Mouse (Mus musculus) intestine, embryonic 14.5 days (tissue): ENCODE results near the gene Ms4a15. TPM values are rescaled to one million over a fixed set of nuclear protein-coding genes. Genes with fewer than 3 reads are reported as not detected.

Experiments
- ATAC-seq: fragments of 200-750 bp; cut with Nextera tagmentation; replicated peaks from 2 replicates; pipeline ENCODE4 v1.8.0; 2017; ENCODE audit warnings: low read depth, moderate number of reproducible peaks, moderate TSS enrichment, moderate library complexity; ENCODE audit not compliant: low FRiP score, low TSS enrichment
- DNase-seq: peaks from one replicate; pipeline ENCODE4 v3.0.0-alpha.2; 2018; ENCODE audit warnings: low spot score
- H3K27ac ChIP-seq: fragments of 300-500 bp; sonication (generic); 2 replicates; pipeline ENCODE4 v1.5.1; 2014; ENCODE audit warnings: low read depth, mild to moderate bottlenecking, control low read depth
- H3K27me3 ChIP-seq: fragments of 300-500 bp; sonication (generic); replicated peaks from 2 replicates; pipeline ENCODE4 v1.6.1; 2014; ENCODE audit warnings: low read length, control low read depth; ENCODE audit not compliant: control insufficient read depth, insufficient read depth
- H3K36me3 ChIP-seq: fragments of 300-500 bp; sonication (generic); 2 replicates; pipeline ENCODE4 v1.6.1; 2014; ENCODE audit warnings: low read length, control low read depth; ENCODE audit not compliant: control insufficient read depth, insufficient read depth
- H3K4me1 ChIP-seq: fragments of 300-500 bp; sonication (generic); replicated peaks from 2 replicates; pipeline ENCODE4 v1.6.1; 2014; ENCODE audit warnings: low read length, control low read depth, mixed read lengths; ENCODE audit not compliant: control insufficient read depth, insufficient read depth
- H3K4me2 ChIP-seq: fragments of 300-500 bp; sonication (generic); 2 replicates; pipeline ENCODE4 v1.6.1; 2014; ENCODE audit warnings: low read length
- H3K4me3 ChIP-seq: fragments of 300-500 bp; sonication (generic); 2 replicates; pipeline ENCODE4 v1.5.1; 2014; ENCODE audit warnings: low read depth, low read length, control low read depth, mixed read lengths
- H3K9ac ChIP-seq: fragments of 300-500 bp; sonication (generic); 2 replicates; pipeline ENCODE4 v1.6.1; 2014; ENCODE audit warnings: mild to moderate bottlenecking, low read length
- H3K9me3 ChIP-seq: fragments of 300-500 bp; sonication (generic); 2 replicates; pipeline ENCODE4 v1.6.1; 2016; ENCODE audit warnings: low read length, control low read depth; ENCODE audit not compliant: control insufficient read depth
- WGBS: fragments of 180-500 bp; shearing (Covaris S2); extraction: QIAGEN DNeasy Blood & Tissue Kit; methylation state at CpG from one replicate; pipeline ENCODE4 v1.1.7; 2014; 5-methylcytosine and 5-hydroxymethylcytosine counted together
- polyA plus RNA-seq: library from polyadenylated mRNA; unstranded; fragments of >200 nt; fragmentation: Nextera tagmentation; extraction: Ambion mirVana; gene quantifications from 2 replicates; pipeline ENCODE4 v1.2.1, GENCODE M21; 2014

Gene Ms4a15
- polyA plus RNA-seq, 1 experiment from 2014 or later = 0.34 TPM

DNA sequence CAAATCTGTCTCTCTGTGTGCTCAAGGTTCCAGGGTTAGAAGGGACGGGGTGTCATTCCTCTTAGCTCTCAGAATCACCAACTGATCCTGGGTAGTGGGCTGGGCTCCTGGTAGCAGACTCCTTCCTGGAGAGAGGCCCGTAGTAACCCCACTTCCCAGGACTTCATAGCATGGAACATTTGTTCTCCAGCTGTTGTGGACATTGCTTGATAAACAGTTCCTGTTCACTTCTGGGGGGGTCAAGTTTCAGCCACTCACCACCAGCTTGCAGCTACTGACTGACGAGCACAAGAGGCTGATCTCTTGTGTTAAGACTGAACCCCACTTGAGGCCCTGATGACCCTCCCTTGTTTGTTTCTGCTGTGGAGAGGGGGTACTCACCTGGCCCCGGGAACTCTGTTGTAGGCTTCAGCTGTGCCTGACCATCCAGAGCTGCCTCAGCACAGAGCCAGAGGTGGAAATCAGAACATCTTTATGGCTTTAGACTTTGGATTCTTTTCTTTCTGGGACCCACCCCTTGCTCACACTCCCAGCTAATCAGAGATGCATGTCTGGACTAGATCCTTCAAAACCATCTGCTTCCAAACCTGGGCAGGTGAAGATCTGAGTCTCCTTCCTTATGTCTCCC lies 18.7 kb downstream of the Ms4a15 start, which contains the start of gene Ms4a10:
Ms4a10 (minus strand) TSS at position 433 of the 628 bp plus-strand sequence.
- Histone ChIP-seq H3K4me2 (peak within 1 kb of the TSS; percentile 20), H3K4me3 (no peak within 1 kb of the TSS; the same call in 1 of the 2 replicates), H3K27ac (peak within 1 kb of the TSS; percentile 79), H3K4me1 (peaks cover 20% of the 10 kb centered on the region), H3K9ac (no peak within 1 kb of the TSS), H3K27me3 (no peaks in the 10 kb centered on the region), H3K36me3 (no peaks in the 10 kb centered on the region), H3K9me3 (no peaks in the 10 kb centered on the region; the same call in 1 of the 2 replicates)
- ATAC-seq (peak; percentile 53), DNase-seq (no peak)
- 14% methylated on average over 4 of the region's 4 CpGs for WGBS

DNA sequence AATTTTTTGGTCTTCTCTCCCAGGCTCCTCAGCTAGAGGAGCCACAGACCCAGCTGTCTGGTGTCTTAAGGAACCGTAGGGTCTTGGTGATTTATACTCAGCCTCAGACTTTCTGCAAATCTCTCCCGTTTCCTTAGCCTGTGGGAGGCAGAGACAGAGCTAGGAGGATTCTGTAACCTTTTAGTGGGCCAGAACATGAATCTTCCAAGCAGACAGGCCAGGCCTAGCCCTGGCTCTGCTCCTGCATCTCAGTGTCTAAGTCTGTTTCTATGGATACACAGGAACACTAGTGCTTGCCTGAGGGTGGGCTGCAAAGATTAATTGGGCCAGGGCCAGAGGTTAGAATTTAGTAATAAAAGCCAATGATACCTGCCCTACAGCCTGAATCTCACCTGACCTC lies 19.9 kb downstream of the Ms4a15 start:
- WGBS = 39% methylated on average over 2 of the region's 2 CpGs
- H3K9me3 ChIP-seq = no peaks in the 10 kb centered on the region; the same call in 1 of the 2 replicates
- H3K27ac ChIP-seq = peak overlapping the region; percentile 79
- H3K27me3 ChIP-seq = no peaks in the 10 kb centered on the region
- peak; percentile 36; the same call in 1 of the 2 replicates for ATAC-seq
- peaks cover 20% of the 10 kb centered on the region for H3K4me1 ChIP-seq
- DNase-seq = no peak
- no peak overlapping the region for H3K4me3 ChIP-seq
- no peak overlapping the region for H3K4me2 ChIP-seq
- H3K36me3 ChIP-seq = no peaks in the 10 kb centered on the region
- H3K9ac ChIP-seq = no peak overlapping the region

DNA sequence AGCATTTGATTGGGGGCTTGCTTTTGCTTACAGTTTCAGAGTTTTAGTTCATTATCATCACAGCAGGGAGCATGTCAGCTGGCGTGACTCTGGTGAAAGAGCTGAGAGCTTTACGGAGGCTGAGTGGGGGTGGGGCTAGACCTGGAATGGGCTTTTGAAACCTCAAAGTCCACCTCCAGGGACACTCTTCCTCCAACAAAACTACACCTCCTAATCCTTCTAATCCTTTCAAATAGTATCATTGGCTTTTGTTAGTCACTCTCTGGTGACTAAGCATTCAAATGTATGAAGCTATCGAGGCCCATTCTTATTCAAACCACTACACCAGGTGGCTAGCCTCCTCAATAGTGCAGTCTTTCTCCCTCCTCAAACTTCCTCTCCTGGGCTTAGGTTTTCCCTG lies 20.4 kb downstream of the Ms4a15 start:
- H3K36me3 ChIP-seq = no peaks in the 10 kb centered on the region
- no peak overlapping the region for H3K9ac ChIP-seq
- H3K4me1 ChIP-seq = peaks cover 20% of the 10 kb centered on the region
- H3K4me3 ChIP-seq = no peak overlapping the region
- DNase-seq (no peak), ATAC-seq (no peak)
- H3K27ac ChIP-seq = peak overlapping the region; percentile 79
- no peaks in the 10 kb centered on the region; the same call in 1 of the 2 replicates for H3K9me3 ChIP-seq
- no peaks in the 10 kb centered on the region for H3K27me3 ChIP-seq
- no peak overlapping the region for H3K4me2 ChIP-seq
- WGBS = 71% methylated on average over 3 of the region's 3 CpGs

DNA sequence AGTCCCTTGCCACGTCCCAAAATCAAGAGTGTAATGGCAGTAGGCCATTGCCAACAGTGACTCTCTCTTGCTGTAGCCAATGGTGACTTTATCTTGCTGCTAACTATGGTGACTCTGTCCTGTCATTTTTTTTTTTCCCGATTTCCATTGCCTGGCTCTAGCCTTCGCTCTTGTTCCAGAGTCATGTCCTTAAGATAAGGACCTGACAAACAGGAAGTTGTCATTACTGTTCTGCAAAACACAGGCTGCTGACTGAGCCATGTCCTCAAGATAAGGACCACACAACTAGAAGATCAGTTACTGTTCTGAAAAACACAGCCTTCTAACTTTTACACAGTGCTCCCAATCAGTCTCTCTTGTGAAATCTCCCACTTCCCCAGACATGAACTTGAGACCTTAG lies 22.6 kb downstream of the Ms4a15 start:
- no peak for ATAC-seq
- no peak for DNase-seq
- Histone ChIP-seq H3K4me2 (no peak overlapping the region), H3K9ac (no peak overlapping the region), H3K27me3 (no peaks in the 10 kb centered on the region), H3K27ac (no peak overlapping the region), H3K4me3 (no peak overlapping the region), H3K9me3 (no peaks in the 10 kb centered on the region; the same call in 1 of the 2 replicates), H3K36me3 (no peaks in the 10 kb centered on the region), H3K4me1 (peaks cover 20% of the 10 kb centered on the region)
- WGBS = 77% methylated on average over 3 of the region's 3 CpGs

DNA sequence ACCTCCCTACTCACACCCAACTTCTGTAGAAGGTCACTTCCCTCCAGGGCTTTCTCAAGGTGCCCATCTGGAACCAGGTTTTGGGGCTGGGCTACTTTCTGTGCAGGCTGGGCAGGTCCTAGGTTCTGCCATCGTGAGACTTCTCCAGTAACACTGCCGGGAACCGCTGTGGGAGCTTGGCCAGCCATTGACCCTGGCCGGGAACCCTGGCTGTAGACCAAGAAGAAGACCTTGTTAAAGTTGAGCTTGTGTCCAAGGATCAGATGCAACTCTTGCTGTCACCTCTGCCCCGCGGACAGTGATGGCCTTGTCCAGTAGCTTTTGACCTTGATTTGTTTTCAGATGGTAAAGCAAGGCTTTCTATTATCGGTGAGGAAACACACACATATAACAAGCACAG lies 24.5 kb downstream of the Ms4a15 start:
- H3K4me3 ChIP-seq = no peak overlapping the region
- H3K9me3 ChIP-seq = no peaks in the 10 kb centered on the region; the same call in 1 of the 2 replicates
- peaks cover 4% of the 10 kb centered on the region for H3K4me1 ChIP-seq
- DNase-seq (no peak), ATAC-seq (no peak)
- H3K36me3 ChIP-seq = no peaks in the 10 kb centered on the region
- H3K27ac ChIP-seq = no peak overlapping the region
- H3K27me3 ChIP-seq = no peaks in the 10 kb centered on the region
- 96% methylated on average over 7 of the region's 7 CpGs for WGBS
- H3K9ac ChIP-seq = no peak overlapping the region
- no peak overlapping the region for H3K4me2 ChIP-seq

DNA sequence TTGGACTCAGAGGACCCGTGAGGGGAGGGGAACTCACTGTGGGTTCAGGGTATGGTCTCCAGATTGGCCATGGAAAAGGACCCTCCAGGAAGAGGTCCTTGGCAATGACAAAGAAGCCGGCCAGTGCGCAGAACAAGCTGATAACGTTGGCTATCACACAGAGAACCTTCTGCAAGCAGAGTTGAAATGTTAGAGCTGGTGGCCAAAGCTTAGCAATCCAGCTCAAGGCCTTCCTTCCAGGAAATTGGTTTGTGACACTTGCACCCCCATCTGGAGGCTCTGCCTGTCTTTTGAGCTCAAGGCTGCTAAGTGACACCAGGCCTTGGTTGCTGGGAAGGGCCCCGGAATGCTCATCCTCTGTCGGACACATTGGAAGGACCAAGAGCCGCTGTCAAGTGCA lies 27.3 kb downstream of the Ms4a15 start:
- Histone ChIP-seq H3K9me3 (no peaks in the 10 kb centered on the region), H3K4me1 (no peaks in the 10 kb centered on the region), H3K27me3 (no peaks in the 10 kb centered on the region), H3K36me3 (no peaks in the 10 kb centered on the region), H3K9ac (no peak overlapping the region), H3K4me3 (no peak overlapping the region), H3K27ac (no peak overlapping the region), H3K4me2 (no peak overlapping the region)
- ATAC-seq (no peak), DNase-seq (no peak)
- WGBS = 91% methylated on average over 7 of the region's 7 CpGs

DNA sequence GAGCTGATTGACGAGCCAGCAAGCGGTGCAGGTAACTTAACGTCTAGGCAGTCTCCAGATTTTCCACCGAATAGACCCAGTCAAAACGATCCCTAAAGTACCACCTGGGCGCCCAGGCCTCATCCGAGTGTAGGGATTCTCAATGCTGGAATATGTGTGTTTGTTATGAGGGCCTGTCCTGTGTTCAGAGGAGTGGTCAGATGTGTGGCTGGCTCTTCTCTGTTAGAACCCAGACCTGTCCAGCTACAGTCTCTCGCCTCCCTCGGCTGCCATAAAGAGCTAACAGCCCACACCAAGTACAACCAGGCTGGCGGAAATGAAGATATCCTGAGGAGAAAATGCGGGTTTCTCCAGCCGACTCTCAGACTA lies 33.1 kb downstream of the Ms4a15 start:
- no peaks in the 10 kb centered on the region for H3K27me3 ChIP-seq
- no peak overlapping the region for H3K27ac ChIP-seq
- no peaks in the 10 kb centered on the region for H3K36me3 ChIP-seq
- DNase-seq (no peak), ATAC-seq (no peak; the same call in 1 of the 2 replicates)
- no peak overlapping the region for H3K9ac ChIP-seq
- WGBS = 41% methylated on average over 12 of the region's 12 CpGs
- H3K4me3 ChIP-seq = no peak overlapping the region
- H3K4me1 ChIP-seq = no peaks in the 10 kb centered on the region
- H3K4me2 ChIP-seq = no peak overlapping the region
- H3K9me3 ChIP-seq = no peaks in the 10 kb centered on the region

DNA sequence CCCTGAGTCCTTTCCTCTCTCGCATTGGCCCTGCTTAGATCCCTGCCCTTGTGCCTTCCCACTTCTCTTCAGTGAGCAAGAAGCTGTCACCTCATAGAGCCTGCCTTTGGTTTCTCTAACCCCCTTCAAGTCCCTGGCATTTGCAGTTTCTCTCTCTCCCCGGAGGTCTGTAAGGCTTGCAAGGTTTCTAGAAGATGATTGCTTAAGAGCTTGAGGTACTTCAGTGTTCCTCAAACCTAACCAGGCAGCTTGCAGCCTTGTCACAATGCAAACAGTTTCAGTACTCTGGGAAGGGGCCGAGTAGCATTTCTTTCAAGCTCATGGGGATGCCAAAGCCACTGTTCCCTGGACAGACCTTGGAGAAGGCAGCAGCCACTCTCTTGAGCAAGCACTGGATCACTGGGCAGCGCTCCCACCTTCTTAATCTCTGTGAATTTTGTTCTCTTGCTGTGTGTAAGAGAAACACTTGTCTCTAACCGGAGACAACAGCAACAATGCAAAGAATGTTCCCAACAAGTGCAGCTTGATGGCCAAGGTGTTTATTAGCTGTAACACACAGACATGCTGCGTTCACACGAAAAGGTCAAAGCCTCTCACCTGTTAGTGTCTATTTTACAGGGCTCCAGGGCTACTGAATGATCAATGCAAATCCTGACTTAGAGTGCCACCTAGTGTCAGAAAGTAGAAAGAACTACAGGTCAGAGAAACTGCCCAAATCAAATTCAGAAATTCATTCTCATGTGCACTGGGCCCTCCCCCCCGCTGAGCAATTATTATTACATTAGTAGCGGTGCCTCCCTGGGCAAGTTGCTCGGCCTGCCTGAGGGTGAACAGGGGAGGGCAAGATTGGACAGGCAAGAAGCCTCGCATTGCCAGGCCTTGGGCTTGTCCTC lies 33.7 kb downstream of the Ms4a15 start:
- Histone ChIP-seq H3K27ac (no peak overlapping the region), H3K9me3 (no peaks in the 10 kb centered on the region), H3K4me1 (no peaks in the 10 kb centered on the region), H3K4me2 (no peak overlapping the region), H3K9ac (no peak overlapping the region), H3K4me3 (no peak overlapping the region), H3K27me3 (no peaks in the 10 kb centered on the region), H3K36me3 (no peaks in the 10 kb centered on the region)
- WGBS = 33% methylated on average over 11 of the region's 11 CpGs
- DNase-seq (no peak), ATAC-seq (peak; percentile 61)
